Mouse (Mus musculus) hindbrain, embryonic 10.5 days (tissue): ENCODE measurements around the gene Cep55. TPM values are rescaled to one million over a fixed set of nuclear protein-coding genes. Genes with fewer than 3 reads are reported as not detected.
A peak's percentile ranks its signal among the peaks of the same experiment; 100 is the strongest.

Experiments used
- DNase-seq: peaks from one replicate; pipeline ENCODE4 v3.0.0-alpha.2; 2017; ENCODE audit warnings: low spot score
- H3K27ac ChIP-seq: fragments of 300-500 bp; sonication (generic); 2 replicates; pipeline ENCODE4 v1.5.1; 2016; ENCODE audit warnings: mild to moderate bottlenecking, moderate library complexity
- H3K27me3 ChIP-seq: fragments of 300-500 bp; sonication (generic); 2 replicates; pipeline ENCODE4 v1.6.1; 2016; ENCODE audit warnings: mild to moderate bottlenecking; ENCODE audit not compliant: poor library complexity, insufficient read depth, severe bottlenecking
- H3K36me3 ChIP-seq: fragments of 300-500 bp; sonication (generic); 2 replicates; pipeline ENCODE4 v1.6.1; 2016; ENCODE audit warnings: mild to moderate bottlenecking, moderate library complexity
- H3K4me1 ChIP-seq: fragments of 300-500 bp; sonication (generic); replicated peaks from 2 replicates; pipeline ENCODE4 v1.6.1; 2016; ENCODE audit warnings: mild to moderate bottlenecking
- H3K4me3 ChIP-seq: fragments of 300-500 bp; sonication (generic); 2 replicates; pipeline ENCODE4 v1.5.1; 2016; ENCODE audit warnings: mild to moderate bottlenecking, moderate library complexity
- H3K9me3 ChIP-seq: fragments of 300-500 bp; sonication (generic); 2 replicates; pipeline ENCODE4 v1.6.1; 2016; ENCODE audit warnings: mild to moderate bottlenecking, moderate library complexity
- WGBS: fragments of 180-500 bp; shearing (Covaris S2); methylation state at CpG from one replicate; pipeline ENCODE4 v1.1.7; 2016; 5-methylcytosine and 5-hydroxymethylcytosine counted together
- polyA plus RNA-seq: library from polyadenylated mRNA; unstranded; fragments of >200 nt; fragmentation: Nextera tagmentation; extraction: Ambion mirVana; gene quantifications from 2 replicates; pipeline ENCODE4 v1.2.1, GENCODE M21; 2016

Gene Cep55
- polyA plus RNA-seq, 1 experiment from 2014 or later: 33.5 TPM

- no peak for DNase-seq
- H3K4me3 ChIP-seq: peak overlapping the region; percentile 72
- peaks cover 50% of the 10 kb centered on the region for H3K27me3 ChIP-seq
Observed at GRCm38 (mm10) chr19:38123921-38124320, 69.1 kb downstream of the Cep55 start.

More at GRCm38 (mm10) chr19:38123921-38124320, 69.1 kb downstream of the Cep55 start:
- WGBS: 28% methylated on average over 9 of the region's 9 CpGs
- Histone ChIP-seq H3K4me1 (peaks cover 12% of the 10 kb centered on the region), H3K9me3 (no peaks in the 10 kb centered on the region), H3K36me3 (no peaks in the 10 kb centered on the region), H3K27ac (peak overlapping the region; percentile 84; the same call in 1 of the 2 replicates)

Other genes with a start within 250 kb of the Cep55 start
- gene Myof, start 11.4 kb upstream of the Cep55 start, polyA plus RNA-seq: 2.2 and 2.4 TPM in 2 replicates
- gene Ffar4, start 42.1 kb downstream of the Cep55 start, polyA plus RNA-seq: 0.14 and 0.19 TPM in 2 replicates
- 2.2 and 2.3 TPM in 2 replicates for gene Rbp4, start 70.3 kb downstream of the Cep55 start, polyA plus RNA-seq
- gene Pde6c, start 77.8 kb downstream of the Cep55 start, polyA plus RNA-seq: not detected in 2 replicates
- gene Fra10ac1, start 169.1 kb downstream of the Cep55 start, polyA plus RNA-seq: 41.4 and 43.1 TPM in 2 replicates
- gene Lgi1, start 209.5 kb downstream of the Cep55 start, polyA plus RNA-seq: 1.1 and 2.2 TPM in 2 replicates